Mouse (Mus musculus): ENCODE data around the gene Rflnb.

DNA sequence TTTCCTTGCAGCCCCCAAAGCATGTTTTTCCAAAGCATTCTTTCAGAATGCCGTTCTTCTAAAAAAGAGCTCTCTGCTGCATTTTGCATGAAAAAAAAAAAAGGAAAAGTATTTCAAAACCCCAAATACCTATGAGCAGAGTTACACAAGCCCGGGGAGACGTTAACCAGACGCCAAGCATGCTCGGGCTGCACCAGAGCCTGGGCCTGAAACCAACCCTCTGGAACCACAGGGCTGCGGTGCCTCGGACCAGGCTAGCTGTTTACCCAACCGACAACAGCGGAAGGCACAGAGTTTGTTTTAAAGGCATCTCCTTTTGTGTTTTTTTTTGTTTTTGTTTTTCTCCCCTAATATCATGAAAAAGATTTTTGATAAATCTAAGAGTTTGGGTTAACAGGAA, 6.7 kb downstream of the Rflnb start:
- TF ChIP-seq GATA1 (IDR thresholded peaks at IDR 0.05; ENCODE audit: borderline replicate concordance, low read length) (no peak), FLI1 (IDR thresholded peaks at IDR 0.05; ENCODE audit: low read length) (no peak)

Data from megakaryocyte, embryonic 14.5 days (primary cell).